Mouse (Mus musculus) c-Kit-negative CD71-positive TER-119-positive erythroid progenitor cells, embryonic 14.5 days (primary cell): ENCODE data around the gene Gm10668.
"Not testable (repeated sequence)": the region's sequence is repeated elsewhere in the genome, so short reads cannot be mapped to it uniquely, and the experiment has no call there.

ENCODE experiments used
- DNase-seq: peaks from one replicate; pipeline ENCODE4 v3.0.0-alpha.2; 2013; ENCODE audit warnings: low read depth, low spot score

The Gm10668 gene

GRCm38 (mm10) chr7:20730524-20730923, at the start of gene Gm10668:
Gene Gm10668, minus strand, starts transcription at chr7:20730624.
- not testable (repeated sequence) for DNase-seq

GRCm38 (mm10) chr7:20770885-20771284, 40.5 kb upstream of the Gm10668 start, which contains the start of gene Vmn1r112:
Gene Vmn1r112, plus strand, starts transcription at chr7:20771185.
- DNase-seq, result not testable (repeated sequence)

GRCm38 (mm10) chr7:20703116-20703515, 27.3 kb downstream of the Gm10668 start, which contains the start of gene Vmn1r111:
Gene Vmn1r111, minus strand, starts transcription at chr7:20703216.
- not testable (repeated sequence) for DNase-seq
